Mouse (Mus musculus): Measurements from ENCODE around the gene Gcgr.
"Not testable (repeated sequence)": the region's sequence is repeated elsewhere in the genome, so short reads cannot be mapped to it uniquely, and the experiment has no call there.

Gene Gcgr

DNA sequence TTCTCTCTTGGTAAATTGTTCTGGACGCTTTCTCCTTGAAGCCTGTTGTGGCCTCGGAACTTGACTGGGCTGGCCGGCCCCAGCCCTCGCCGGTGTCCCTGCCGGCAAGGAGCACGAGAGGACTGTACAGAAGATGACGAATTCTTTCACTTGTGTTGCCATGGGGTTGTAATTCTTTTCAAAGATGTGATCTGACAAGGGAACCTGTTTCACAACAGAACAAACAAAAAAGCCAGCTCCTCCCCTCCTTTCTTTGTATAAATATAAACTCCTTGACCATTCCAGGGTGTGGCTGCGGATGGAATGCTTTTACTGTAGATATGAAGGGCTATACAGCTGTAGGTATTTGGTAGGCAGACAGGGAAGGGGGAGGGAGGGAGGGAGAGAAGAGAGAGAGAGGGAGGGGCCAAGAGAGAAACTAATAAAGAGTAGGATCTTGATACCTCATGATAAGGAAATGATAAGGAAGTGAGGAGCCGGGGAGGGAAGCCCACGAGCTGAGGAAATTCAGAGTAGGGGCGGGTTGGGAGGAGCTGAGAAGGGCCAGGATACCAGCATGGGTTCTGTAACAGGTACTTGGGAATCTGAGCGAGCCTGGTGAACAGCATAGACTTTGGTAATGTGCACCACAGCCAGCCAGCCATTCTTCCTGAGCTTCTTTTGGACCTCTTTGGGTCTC, 22.7 kb upstream of the Gcgr start:
- DNase-seq = no peak

DNA sequence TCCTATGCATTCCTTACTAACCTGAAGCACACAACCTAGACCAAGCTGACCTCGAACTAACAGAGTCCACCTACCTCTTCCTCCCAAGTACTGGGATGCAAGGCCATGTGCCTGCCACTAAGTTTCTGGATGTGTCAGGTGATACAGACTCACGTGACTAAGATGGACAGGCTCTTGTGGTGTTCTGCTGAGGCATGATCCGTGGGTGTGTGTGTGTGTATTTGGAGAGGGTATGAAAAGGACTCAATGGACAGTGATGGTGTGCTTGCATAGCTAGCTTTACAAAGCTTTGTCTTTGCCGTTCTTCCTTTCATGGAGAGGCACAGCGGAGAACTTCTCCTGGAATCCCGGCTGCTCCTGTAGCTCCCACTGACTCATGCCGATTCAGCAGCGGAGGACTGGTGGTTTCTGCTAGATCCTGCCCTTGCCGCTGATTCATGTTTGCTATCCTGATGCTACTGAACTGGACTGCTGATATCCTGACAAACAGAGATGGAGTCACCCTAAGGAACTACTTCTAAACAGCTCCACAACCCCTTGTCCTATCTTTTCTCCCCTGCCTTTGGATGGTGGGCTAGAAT, 22.1 kb upstream of the Gcgr start:
- no peak for DNase-seq

DNA sequence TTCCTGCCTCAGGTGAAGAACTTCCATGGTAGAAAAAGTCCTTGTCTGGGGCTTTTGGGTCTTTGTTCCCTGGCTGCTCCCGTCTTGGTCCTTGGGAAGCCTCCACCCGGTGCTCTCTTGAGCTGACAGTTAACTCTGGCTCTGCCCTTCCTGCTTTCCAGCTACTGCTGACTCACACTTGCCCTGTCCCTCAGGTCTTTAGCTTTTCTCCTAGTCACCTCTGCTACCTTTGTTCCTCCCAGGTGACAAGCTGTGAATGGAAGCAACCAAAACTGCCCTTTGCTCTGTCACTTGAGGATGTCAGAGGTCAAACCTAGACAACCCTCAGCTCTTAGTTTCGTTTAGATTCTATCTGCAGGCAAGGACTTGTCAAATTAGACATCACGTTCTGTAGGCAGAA, 20.6 kb upstream of the Gcgr start:
- DNase-seq = no peak

DNA sequence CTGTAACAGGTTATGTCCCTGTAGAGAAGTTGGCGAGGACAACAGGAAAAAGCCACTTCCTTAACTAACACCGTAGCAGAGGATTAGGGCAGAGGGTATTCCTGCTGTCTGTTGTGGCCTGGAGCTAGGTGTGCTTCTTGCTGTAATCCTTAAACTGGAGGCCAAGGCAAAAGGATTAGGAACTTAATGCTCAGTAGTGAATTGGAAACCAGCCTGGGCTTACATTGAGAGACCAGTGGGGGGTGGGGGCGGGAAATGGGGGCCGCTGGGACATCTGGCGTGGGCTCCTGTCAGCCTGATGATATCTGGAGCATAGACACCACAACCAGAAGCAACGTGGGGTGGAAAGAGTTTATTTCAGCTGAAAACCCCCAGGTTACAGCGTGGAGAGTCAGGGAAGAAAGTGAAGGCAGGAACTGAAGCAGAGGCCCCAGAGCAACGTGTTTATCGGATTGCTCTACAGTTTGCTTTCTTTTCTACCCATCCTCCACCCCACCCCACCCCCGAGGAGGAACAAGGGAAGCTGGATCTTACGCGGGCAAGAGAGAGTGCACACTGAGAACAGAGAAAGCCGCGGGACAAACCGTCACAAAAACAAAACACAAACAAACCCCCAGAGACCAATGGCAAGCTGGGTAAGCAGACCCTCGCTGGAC, 20.0 kb upstream of the Gcgr start:
- peak; percentile 73 for DNase-seq

DNA sequence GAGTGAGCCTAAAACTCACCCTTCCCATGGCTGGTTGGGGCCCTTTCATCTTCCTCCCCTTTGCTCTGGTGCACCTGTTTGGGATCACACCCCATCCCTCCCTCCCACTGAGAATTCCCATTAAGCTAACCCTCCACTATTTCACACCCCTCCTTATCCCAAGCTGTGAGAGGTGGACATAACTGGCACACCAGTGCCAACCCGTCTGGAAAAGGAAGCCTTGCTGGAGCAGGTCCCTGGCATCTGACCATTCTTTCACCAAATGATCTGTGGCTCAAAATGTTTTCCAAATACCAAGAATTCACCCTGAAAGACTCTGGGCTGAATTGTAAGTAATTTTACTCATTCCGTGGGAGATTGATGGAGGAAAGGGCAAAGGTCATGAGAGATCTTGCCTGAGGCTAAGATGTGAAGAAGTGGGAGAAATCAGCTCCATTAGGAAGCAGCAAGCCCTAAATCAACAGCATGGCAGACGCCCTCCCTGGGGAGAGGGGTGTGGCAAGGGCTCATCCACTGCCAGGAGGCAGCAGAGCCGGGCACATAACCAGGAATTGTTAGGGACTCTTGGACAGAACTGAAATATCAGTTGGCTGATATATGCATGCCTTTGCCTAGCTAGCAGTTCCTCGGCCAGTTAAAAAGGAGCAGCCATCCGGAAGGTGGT, 17.6 kb upstream of the Gcgr start:
- no peak for DNase-seq

DNA sequence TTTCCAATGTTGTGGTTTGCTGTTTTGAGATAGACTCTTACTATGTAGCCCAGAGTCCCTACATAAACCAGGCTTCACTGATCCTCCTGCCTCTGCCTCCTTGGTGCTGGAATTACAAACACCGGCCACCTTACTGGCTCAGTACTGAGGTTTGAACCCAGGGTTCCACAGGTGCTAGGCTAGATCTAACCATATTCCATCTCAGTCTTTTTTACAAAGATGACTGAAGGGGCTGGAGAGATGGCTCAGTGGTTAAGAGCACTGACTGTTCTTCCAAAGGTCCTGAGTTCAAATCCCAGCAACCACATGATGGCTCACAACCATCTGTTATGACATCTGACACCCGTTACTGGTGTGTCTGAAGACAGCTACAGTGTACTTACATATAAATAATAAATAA, 16.2 kb upstream of the Gcgr start:
- not testable (repeated sequence) for DNase-seq

DNA sequence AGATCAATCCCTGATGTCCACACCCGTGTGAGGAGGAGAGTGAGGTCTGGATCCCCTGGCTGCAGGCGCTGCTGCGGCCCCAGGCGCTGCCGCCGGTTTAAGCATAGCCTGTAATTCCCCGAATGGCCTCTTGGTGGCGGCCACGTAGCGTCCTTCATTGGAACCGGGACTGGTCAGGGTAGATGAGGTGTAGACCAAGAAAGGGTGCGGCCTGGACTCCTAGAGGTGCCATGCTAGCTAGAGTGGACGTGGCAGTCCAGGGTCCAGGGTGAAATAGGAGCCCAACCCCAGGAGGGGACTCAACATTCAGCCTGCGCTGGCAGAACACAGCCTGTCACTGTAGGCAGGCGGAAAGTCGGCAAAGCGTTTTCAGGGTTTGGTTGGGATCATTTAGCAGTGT, 14.9 kb upstream of the Gcgr start:
- DNase-seq = peak; percentile 86

DNA sequence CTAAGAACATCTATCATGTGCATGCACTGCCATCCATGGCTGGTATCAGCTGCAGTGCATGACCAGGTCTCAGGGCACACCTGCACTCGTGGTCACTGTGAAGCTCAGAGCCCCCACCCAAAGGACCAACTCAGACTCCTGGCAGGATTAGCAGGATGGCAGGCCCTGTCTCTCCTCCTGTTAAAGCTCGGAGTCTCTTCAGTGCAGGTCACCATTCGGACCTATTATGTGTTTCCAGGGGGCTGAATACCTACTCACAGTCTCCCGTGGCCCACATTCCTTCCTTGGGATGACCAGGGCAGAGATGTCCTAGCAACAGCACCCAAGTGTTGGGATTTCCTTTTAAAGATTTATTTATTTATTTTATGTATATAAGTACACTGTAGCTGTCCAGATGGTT, 13.4 kb upstream of the Gcgr start:
- DNase-seq = no peak

DNA sequence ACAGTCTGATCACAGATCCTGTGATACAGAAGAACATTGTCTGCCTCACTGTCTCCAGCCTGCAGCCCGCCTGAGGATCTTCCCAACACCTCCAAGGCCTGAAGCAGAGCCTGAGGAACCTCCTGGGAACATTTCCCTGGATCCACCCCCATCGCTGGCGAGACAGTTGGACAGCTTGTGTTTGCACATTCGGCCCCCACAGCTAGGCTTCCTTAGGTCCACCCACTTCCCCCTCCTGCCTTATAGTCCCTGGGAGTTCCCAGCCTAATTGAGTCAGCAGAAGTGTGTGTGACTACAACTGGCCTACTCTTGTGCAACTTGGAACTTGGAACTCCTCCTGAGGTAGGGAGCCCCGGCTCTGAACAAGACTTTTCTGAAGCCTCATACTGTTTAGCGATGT, 12.5 kb upstream of the Gcgr start:
- DNase-seq = no peak

DNA sequence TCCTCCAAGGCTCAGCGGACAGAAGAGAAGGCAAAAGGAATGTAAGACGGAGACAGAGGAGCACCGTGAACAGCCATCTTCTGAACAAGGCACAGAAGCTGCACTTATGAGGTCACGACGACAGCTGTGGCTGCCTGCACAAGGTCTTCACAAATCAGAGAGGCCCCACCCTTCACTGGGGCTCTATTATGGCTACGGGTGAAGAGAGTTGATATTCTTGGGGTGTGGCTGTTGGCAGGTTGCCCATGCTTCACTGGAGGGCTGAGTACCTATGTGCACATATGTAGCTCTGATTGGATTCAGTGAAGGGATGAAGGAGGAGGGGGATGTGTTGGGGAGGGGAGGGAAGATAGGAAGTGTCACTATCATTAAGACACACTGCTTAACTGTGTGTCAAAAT, 11.9 kb upstream of the Gcgr start:
- DNase-seq = no peak

DNA sequence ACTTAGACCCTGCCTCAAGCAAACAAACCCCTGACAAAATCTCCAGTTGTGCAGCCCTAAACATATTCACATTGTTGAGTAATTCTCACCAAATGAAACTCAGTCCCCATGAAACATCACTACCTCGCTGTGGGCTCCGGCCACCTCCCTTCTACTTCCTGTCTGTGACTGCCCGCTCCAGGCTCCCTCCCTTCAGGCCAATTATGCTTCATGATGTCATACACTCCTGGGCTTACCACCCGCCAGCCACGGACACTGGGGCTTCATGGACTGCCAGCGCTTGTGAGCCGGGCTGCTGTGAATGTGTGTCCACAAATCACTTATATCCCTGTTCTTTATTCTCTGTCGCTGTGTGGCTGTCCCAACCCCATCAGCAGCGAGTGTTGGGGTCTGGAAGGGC, 10.8 kb upstream of the Gcgr start:
- DNase-seq = peak; percentile 72

DNA sequence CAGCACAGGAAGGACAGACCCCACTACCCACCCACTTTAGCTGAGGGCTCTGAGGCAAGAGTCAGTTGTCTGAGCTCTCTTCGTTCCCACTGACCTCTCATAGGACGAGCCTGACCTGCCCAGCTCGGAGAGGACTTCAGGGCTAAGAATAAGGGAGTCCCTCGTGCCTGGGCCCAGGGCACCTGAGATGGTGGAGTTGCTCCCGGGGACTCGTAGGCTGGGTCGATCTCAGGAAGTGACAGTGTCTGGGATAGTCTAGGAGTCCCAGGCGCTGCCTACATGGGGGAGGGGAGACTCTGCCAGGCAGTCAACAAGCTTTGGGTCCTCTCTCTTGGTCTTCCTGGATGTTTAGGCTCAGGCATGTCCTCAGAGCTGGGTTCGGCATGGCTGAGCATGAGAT, 10.0 kb upstream of the Gcgr start:
- no peak for DNase-seq

DNA sequence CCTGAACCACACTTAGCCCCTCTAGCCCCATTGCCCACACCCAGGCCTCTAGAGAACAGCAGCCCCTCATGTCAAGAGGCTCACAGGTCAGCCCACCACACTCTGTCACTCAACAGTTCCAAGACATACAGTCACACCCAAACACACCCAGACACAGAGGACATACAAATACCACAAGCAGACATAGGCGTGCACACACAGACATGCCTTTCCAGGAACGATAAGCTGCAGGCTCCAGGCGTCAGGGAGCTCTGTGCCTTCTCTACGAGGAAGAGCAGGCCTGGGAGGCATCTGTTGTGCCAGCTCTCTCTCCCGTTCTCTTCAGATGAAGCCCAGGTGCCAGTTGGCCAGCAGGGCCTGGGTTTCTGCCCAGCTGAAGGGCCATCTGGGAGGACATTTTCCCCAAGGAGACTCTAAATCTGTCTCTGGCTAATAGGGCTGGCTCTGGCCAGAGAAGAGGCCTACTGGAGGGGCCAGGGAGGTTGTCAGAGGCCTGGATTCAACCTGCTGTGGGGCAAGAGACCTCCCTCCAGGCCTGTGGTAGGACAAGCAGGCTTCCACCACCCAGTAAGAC, 9.4 kb upstream of the Gcgr start:
- no peak for DNase-seq

DNA sequence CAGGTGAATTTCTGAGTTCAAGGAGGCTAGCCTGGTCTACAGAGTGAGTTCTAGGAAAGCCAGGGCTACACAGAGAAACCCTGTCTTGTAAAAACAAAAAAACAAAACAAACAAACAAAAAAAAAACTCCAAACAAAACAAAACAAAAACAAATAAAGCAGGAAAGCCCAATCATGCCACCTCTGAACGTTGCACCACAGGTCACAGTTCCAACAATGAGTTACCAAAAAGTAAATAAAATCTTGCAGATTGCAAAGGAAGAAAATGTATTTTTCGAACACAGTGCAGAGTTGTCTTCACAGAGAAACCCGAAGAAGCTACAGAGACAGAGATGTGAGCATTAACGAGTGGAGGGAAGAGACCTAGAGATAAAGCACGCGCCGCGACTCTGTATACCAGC, 7.9 kb upstream of the Gcgr start:
- DNase-seq = no peak

DNA sequence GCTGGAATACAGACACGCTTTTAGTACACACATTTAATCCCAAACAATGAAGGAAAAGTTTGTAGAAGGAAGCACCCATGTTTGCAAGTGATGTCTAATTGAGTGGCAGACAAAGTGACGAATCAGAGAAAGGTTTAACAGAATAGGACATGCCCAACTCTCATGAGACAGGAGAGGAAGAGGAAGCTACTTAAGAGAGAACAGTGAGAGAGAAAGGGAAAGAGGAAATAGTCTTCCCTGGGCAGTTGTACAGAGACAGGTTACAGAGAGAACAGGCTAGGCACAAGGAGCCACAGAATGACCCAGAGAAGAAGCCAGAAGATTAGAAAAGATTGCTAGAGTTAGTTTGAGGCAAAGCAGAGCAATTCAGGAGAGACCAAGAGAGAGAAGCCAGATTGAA, 4.5 kb upstream of the Gcgr start:
- no peak for DNase-seq

DNA sequence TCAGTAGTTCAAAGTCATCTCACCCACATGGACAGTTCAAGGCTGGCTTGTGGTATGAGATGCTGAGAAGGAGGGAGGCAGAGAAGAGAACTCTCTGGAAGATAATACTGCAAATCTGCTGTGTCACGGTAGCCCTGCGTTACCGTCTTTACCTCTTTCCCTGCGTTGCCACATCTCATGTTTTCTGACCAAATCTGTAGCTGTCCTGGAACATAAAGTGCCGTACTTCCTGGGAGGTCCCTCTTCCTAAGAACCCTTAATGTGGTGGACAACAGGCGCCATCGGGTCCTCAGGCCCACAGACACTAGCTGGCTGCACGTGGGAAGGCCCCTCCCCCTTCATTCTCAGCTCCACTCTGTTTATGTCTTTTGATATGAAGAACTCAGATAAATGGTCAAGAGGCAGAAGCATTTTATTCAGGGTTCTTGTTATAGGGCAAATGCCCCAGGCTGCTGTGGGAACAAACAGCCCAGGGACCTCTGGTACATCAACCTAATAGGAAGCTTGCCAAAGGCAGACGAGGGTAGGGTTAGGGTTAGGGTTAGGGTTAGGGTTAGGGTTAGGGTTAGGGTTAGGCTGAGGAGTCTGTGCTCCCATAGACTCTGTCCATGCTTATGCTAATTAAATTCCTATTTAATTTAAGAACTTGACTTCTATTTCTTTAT, 2.7 kb upstream of the Gcgr start:
- DNase-seq = no peak

DNA sequence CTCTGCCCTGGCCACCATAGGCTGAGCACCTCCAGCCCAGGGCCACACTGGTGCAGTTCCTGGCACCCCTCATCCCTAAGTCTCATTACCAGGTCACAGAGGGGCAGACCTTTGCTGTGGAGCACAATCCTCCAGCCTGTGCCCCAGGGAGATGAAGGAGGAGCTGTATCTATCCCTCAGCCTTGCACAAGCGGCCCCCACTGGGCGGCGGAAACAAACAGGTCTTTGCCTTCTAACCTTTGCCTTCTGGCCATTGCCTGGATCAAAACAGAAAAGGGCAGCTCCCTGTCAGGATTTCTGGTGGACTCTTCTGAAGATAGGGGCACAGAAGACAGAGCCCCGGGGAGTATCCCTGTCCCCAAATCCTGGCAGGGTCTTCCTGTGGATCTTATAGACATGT, 1.6 kb upstream of the Gcgr start:
- no peak for DNase-seq

DNA sequence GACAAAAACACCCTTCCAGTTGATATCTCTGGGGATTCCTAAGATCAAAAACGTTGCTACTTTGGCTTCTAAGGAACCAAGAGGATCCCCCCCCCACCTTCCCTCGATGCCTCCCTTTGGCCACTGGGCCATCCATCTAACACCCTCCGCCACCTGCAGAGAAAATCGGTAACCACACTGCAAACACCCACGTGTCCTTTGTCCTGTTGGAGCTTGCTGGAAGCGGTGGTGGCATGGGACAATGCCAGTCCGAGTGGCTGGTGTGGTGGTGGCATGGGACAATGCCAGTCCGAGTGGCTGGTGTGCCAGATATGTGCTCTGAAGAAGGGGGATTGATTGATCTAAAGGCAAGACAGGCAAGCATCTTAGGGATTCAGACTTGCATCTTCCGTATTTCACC, 1.1 kb downstream of the Gcgr start:
- DNase-seq = no peak

DNA sequence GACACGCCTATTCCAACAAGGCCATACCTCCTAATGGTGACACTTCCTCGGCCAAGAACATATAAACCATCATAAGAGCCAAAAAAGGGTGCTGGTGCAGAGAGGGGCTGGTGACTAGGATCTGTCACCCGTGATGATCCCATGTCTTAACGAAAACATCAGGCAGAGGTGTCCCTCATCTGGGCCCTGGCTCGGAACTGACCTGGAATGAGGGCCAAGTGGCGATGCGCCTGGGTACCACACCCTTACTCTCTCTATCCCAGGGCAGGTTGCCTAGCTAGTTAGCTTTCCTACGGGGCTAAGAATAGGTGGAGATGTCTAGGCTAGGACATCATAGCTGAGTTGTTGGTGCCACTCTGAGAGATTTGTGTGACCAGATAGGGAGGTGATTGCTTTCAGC, 3.6 kb downstream of the Gcgr start:
- DNase-seq = no peak

DNA sequence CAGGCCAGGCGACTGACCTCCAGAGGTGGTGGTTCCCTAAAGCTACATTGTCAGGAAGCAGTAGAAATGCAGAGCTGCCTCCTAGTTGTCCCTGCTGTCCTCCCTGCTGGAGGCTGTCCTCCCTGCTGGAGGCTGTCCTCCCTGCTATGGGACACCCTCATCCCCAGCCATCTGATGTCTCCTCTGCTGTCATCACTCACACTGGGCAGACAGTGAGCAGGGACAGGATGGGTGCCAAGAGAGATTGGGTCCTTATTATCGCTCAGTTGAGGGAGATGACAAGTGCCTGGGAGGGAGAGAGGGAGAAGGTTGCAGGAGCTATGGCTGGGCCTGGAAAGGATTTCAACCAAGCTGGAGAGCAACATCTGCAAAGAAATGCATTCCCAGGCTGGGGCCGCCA, 4.6 kb downstream of the Gcgr start:
- no peak for DNase-seq

DNA sequence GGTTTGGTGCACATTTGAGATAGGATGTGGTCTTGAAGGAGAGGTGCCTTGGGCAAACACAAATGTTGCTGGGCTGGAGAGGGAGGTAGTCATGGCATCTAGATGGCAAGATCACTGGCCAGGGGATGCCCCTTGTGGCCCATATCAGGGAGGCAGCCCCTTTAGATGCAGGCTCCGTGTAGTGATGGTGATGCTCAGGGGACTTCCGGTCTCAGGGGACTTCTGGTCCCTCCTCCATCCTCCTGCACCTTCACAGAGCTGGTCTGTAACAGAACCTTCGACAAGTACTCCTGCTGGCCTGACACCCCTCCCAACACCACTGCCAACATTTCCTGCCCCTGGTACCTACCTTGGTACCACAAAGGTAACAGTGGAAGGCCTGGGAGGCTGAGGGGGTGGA, 5.3 kb downstream of the Gcgr start:
- DNase-seq = no peak

DNA sequence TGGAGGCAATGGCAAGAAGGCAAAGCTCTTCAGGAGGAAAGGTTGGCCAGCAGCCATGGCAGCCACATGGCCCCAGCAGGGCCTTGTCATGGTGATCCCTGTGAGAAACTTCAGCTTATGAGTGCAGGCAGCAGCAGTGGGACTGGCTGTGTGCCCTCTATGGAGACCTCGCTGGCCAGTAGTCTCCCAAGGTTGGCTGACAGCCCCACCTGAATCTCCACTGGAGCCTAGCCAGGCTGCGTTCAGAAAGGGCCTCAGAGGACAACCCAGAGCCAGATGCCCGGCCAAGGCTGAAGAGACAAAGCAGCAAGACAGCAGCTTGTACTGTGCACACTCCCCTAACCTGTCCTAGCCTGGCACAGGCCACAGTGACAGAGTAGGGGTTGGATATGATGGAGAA, 8.0 kb downstream of the Gcgr start:
- no peak for DNase-seq

DNA sequence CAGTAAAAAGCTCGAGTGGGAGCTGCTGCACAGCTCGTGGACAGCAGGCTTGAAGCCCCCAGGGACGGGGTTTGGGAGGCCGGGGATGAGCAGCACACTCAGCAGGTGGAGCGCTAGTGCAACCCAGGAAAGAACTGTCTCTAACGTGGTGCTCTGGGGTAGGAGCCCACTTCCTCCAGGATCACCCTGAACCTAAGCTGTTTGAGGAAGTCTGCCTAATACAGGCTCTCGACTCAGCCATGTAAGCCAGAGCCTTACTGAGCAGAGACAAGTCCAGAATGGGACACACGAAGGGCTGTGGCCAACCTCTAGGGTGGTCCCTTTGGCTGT, 8.4 kb downstream of the Gcgr start:
- no peak for DNase-seq

All from retina, postnatal 1 day (tissue).